ENCODE assay signal across 8 mouse cellular contexts in genomic region chr19:53890781-53891251, GRCm38 (mm10). TPM values are rescaled to one million over a fixed set of nuclear protein-coding genes. Genes with fewer than 3 reads are reported as not detected.
A peak's percentile ranks its signal among the peaks of the same experiment; 100 is the strongest.
DNase-seq lines count a peak whose midpoint lies in the region; ATAC-seq lines count a peak whose summit lies in the region.

No protein-coding gene starts in this region.

- no peaks in the 10 kb centered on the region for H3K27me3 ChIP-seq in intestine, embryonic 14.5 days (replicated peaks; ENCODE audit: control insufficient read depth, insufficient read depth, low read length)

- WGBS in intestine, embryonic 14.5 days, result 57% methylated on average over 5 of the region's 5 CpGs

- no peaks in the 10 kb centered on the region for H3K9me3 ChIP-seq in intestine, embryonic 14.5 days (ENCODE audit: control insufficient read depth, low read length)

- no peaks in the 10 kb centered on the region for H3K36me3 ChIP-seq in intestine, embryonic 14.5 days (ENCODE audit: control insufficient read depth, insufficient read depth, low read length)

- H3K4me2 ChIP-seq in intestine, embryonic 14.5 days (ENCODE audit: low read length), result no peak overlapping the region

- DNase-seq in spleen, adult 18-20 months, result peak; percentile 57 to 66
- DNase-seq in spleen, adult 12 weeks (ENCODE audit: low spot score), result no peak
- no peak for DNase-seq in intestine, embryonic 14.5 days (ENCODE audit: low spot score)
- DNase-seq in lung, postnatal 36 days, result peak; percentile 67
- no peak for DNase-seq in cerebellum, postnatal 10 days
- DNase-seq in adrenal gland, adult 2 months, result no peak
- DNase-seq in cerebellum, adult 11-12 months, result no peak
- DNase-seq in urinary bladder, postnatal 10 days (ENCODE audit: low spot score), result no peak

- no peak overlapping the region for H3K4me3 ChIP-seq in intestine, embryonic 14.5 days (ENCODE audit: low read depth, low read length)

- peak overlapping the region; percentile 33; the same call in 1 of the 2 replicates for H3K27ac ChIP-seq in intestine, embryonic 14.5 days (ENCODE audit: low read depth)

- no peak for ATAC-seq in intestine, embryonic 14.5 days (replicated peaks; ENCODE audit: low FRiP score, low TSS enrichment, low read depth)

- no peak overlapping the region for H3K9ac ChIP-seq in intestine, embryonic 14.5 days (ENCODE audit: low read length)

- peaks cover 29% of the 10 kb centered on the region for H3K4me1 ChIP-seq in intestine, embryonic 14.5 days (replicated peaks; ENCODE audit: control insufficient read depth, insufficient read depth, low read length)

RNA-seq across cellular contexts. Expression of gene Pdcd4, which starts 1.2 kb away (rescaled TPM):
- 68.8 and 72.9 TPM in 2 replicates for polyA plus RNA-seq in intestine, embryonic 14.5 days (2014; fragmentation: Nextera tagmentation; extraction: Ambion mirVana)
- 100 to 1,000 TPM in 1 of 2 experiments, 10 to 100 TPM in 1; 75.5 to 102 TPM for total RNA-seq in adrenal gland, adult 2 months (2021)
- polyA plus RNA-seq in adrenal gland, adult 2 months (2012; rRNA removed), result 2.5 and 2.6 TPM in 2 replicates

RNA-seq across cellular contexts. Expression of gene Shoc2, which starts 53.3 kb away (rescaled TPM):
- polyA plus RNA-seq in intestine, embryonic 14.5 days (2014; fragmentation: Nextera tagmentation; extraction: Ambion mirVana), result 49.2 and 54.7 TPM in 2 replicates
- 10 to 100 TPM; 46.0 to 54.5 TPM for total RNA-seq in adrenal gland, adult 2 months (2021)
- polyA plus RNA-seq in adrenal gland, adult 2 months (2012; rRNA removed), result 3.1 and 5.0 TPM in 2 replicates

RNA-seq across cellular contexts. Expression of gene Bbip1, which starts 53.6 kb away (rescaled TPM):
- polyA plus RNA-seq in intestine, embryonic 14.5 days (2014; fragmentation: Nextera tagmentation; extraction: Ambion mirVana), result 89.9 and 91.4 TPM in 2 replicates
- total RNA-seq in adrenal gland, adult 2 months (2021), result 10 to 100 TPM; 25.6 to 30.8 TPM
- polyA plus RNA-seq in adrenal gland, adult 2 months (2012; rRNA removed), result 1.3 and 2.9 TPM in 2 replicates

Comparison
In these comparisons a context has a peak if more than half of its experiments do, and no peak if none do; other contexts are left out.
1. DNase-seq: peak in spleen, adult 18-20 months (2 of 2) and lung, postnatal 36 days (single experiment); none in spleen, adult 12 weeks (single experiment), intestine, embryonic 14.5 days (single experiment), cerebellum, postnatal 10 days (0 of 2), adrenal gland, adult 2 months (single experiment), cerebellum, adult 11-12 months (single experiment) and urinary bladder, postnatal 10 days (single experiment).
2. RNA of gene Pdcd4, which starts 1.2 kb away (polyA plus RNA-seq): 68.8 to 72.9 TPM in intestine, embryonic 14.5 days; 2.5 to 2.6 TPM in adrenal gland, adult 2 months; every median in the first group is over 10 times any median in the second.
3. RNA of gene Bbip1, which starts 53.6 kb away (polyA plus RNA-seq): 89.9 to 91.4 TPM in intestine, embryonic 14.5 days; 1.3 to 2.9 TPM in adrenal gland, adult 2 months; every median in the first group is over 10 times any median in the second.